Mouse (Mus musculus) embryonic facial prominence, embryonic 14.5 days (tissue): Measurements from ENCODE around the gene Ppp6r3. TPM values are rescaled to one million over a fixed set of nuclear protein-coding genes. Genes with fewer than 3 reads are reported as not detected.
"Not testable (repeated sequence)": the region's sequence is repeated elsewhere in the genome, so short reads cannot be mapped to it uniquely, and the experiment has no call there.

Source experiments
- ATAC-seq: fragments of 200-750 bp; cut with Nextera tagmentation; 2 replicates; pipeline ENCODE4 v1.8.0; 2017; ENCODE audit warnings: low read depth, moderate number of reproducible peaks, moderate TSS enrichment
- DNase-seq: peaks from one replicate; pipeline ENCODE4 v3.0.0-alpha.2; 2015; ENCODE audit warnings: low spot score
- H3K27ac ChIP-seq: fragments of 300-500 bp; sonication (generic); replicated peaks from 2 replicates; pipeline ENCODE4 v1.5.1; 2014; ENCODE audit warnings: low read depth, mild to moderate bottlenecking, low read length, moderate library complexity
- H3K27me3 ChIP-seq: fragments of 300-500 bp; sonication (generic); replicated peaks from 2 replicates; pipeline ENCODE4 v1.6.1; 2014; ENCODE audit warnings: low read length; ENCODE audit not compliant: control insufficient read depth, insufficient read depth
- H3K36me3 ChIP-seq: fragments of 300-500 bp; sonication (generic); 2 replicates; pipeline ENCODE4 v1.6.1; 2014; ENCODE audit warnings: low read length, mixed read lengths; ENCODE audit not compliant: control insufficient read depth, insufficient read depth
- H3K4me1 ChIP-seq: fragments of 300-500 bp; sonication (generic); 2 replicates; pipeline ENCODE4 v1.6.1; 2014; ENCODE audit warnings: antibody characterized with exemption, low read length; ENCODE audit not compliant: control insufficient read depth, insufficient read depth
- H3K4me2 ChIP-seq: fragments of 300-500 bp; sonication (generic); 2 replicates; pipeline ENCODE4 v1.6.1; 2014; ENCODE audit warnings: low read depth, mild to moderate bottlenecking, low read length, moderate library complexity, mixed read lengths
- H3K4me3 ChIP-seq: fragments of 300-500 bp; sonication (generic); 2 replicates; pipeline ENCODE4 v1.5.1; 2014; ENCODE audit warnings: low read depth, mild to moderate bottlenecking, low read length
- H3K9ac ChIP-seq: fragments of 300-500 bp; sonication (generic); 2 replicates; pipeline ENCODE4 v1.6.1; 2014; ENCODE audit warnings: low read depth, mild to moderate bottlenecking, low read length, moderate library complexity, mixed read lengths
- H3K9me3 ChIP-seq: fragments of 300-500 bp; sonication (generic); 2 replicates; pipeline ENCODE4 v1.6.1; 2016; ENCODE audit warnings: low read length; ENCODE audit not compliant: control insufficient read depth
- WGBS: fragments of 180-500 bp; shearing (Covaris S2); extraction: QIAGEN DNeasy Blood & Tissue Kit; methylation state at CpG from one replicate; pipeline ENCODE4 v1.1.7; 2014; 5-methylcytosine and 5-hydroxymethylcytosine counted together
- polyA plus RNA-seq: library from polyadenylated mRNA; unstranded; fragments of >200 nt; fragmentation: Nextera tagmentation; extraction: Ambion mirVana; gene quantifications from 2 replicates; pipeline ENCODE4 v1.2.1, GENCODE M21; 2014

Ppp6r3 gene
- polyA plus RNA-seq, 1 experiment from 2014 or later, result 55.5 TPM

DNA sequence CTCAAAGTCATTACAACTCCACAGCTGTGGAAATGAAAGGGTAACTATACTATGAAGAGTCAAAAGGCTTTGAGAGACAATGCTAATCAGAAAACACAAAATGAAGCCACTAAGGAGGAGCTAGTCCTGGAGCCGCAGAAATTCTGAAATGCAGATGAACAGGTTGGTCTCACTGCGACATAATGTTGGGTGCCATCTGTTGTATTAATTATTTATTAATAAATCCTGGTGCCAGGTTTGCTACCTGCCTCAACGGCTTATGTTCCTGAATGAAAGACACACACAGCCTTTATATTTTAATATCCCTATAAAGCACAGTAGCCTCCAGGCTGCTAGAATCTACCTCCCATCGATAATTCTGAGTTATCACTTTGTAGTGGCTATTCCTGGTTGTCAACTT is 33.0 kb downstream of the Ppp6r3 start:
- ATAC-seq, result no peak
- H3K4me2 ChIP-seq, result no peak overlapping the region

GRCm38 (mm10) chr19:3540997-3541396 is 34.6 kb downstream of the Ppp6r3 start:
- H3K4me1 ChIP-seq, result no peaks in the 10 kb centered on the region
- no peak overlapping the region for H3K4me3 ChIP-seq
- peaks cover 48% of the 10 kb centered on the region for H3K36me3 ChIP-seq
- H3K27me3 ChIP-seq, result no peaks in the 10 kb centered on the region
- no peaks in the 10 kb centered on the region for H3K9me3 ChIP-seq
- ATAC-seq (no peak), DNase-seq (no peak)
- WGBS, result 96% methylated on average over 5 of the region's 5 CpGs
- no peak overlapping the region for H3K27ac ChIP-seq
- H3K4me2 ChIP-seq, result no peak overlapping the region
- no peak overlapping the region for H3K9ac ChIP-seq

More for the DNA sequence above, 33.0 kb downstream of the Ppp6r3 start:
- Histone ChIP-seq H3K4me3 (no peak overlapping the region), H3K9ac (no peak overlapping the region), H3K27me3 (no peaks in the 10 kb centered on the region), H3K9me3 (no peaks in the 10 kb centered on the region), H3K36me3 (peaks cover 48% of the 10 kb centered on the region), H3K27ac (no peak overlapping the region), H3K4me1 (no peaks in the 10 kb centered on the region)
- 96% methylated on average over 4 of the region's 4 CpGs for WGBS
- no peak for DNase-seq

DNA sequence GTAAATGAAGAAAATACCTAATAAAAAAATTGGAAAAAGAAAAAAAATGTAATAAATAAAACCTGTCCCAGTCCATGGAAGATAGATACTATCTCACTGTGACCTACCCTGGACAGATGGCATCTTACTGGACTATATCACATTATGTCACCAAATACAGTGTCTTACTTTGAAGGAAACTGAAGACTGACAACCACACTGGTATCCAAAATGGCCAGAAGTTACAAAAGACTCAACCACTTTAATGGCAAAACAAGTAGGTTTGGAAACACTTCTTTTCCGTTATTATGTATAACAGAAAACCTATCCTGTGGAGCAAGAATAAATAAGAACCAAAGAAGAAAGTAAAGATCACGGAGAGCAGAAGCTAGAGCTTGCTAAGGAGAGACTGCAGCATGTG is 35.3 kb downstream of the Ppp6r3 start:
- H3K4me1 ChIP-seq, result no peaks in the 10 kb centered on the region
- H3K9ac ChIP-seq, result no peak overlapping the region
- no peak overlapping the region for H3K4me3 ChIP-seq
- DNase-seq, result no peak
- no peak overlapping the region for H3K4me2 ChIP-seq
- H3K9me3 ChIP-seq, result no peaks in the 10 kb centered on the region
- WGBS, result 91% methylated on average over 2 of the region's 2 CpGs
- no peak for ATAC-seq
- H3K27ac ChIP-seq, result no peak overlapping the region
- H3K36me3 ChIP-seq, result peaks cover 48% of the 10 kb centered on the region
- H3K27me3 ChIP-seq, result no peaks in the 10 kb centered on the region

DNA sequence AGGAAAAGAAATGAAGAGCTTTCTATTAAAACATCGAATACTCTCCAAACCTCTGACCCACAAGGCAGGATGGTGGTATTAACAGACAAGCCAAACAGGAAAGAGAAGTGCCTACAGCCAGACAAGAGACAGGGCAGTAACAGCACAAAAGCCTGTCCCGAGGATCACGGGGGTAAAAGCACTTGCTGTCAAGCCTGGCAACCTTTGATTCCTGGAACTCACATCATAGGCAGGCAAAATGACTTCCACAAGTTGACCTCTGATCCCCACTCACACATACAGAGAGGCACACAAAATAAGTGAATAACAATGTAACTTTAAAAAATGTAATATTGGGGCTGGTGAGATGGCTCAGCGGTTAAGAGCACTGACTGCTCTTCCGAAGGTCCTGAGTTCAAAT is 36.1 kb downstream of the Ppp6r3 start:
- no peaks in the 10 kb centered on the region for H3K9me3 ChIP-seq
- H3K36me3 ChIP-seq, result peaks cover 48% of the 10 kb centered on the region
- H3K4me2 ChIP-seq, result no peak overlapping the region
- no peaks in the 10 kb centered on the region for H3K4me1 ChIP-seq
- H3K27me3 ChIP-seq, result no peaks in the 10 kb centered on the region
- DNase-seq (no peak), ATAC-seq (no peak)
- no peak overlapping the region for H3K4me3 ChIP-seq
- no peak overlapping the region for H3K27ac ChIP-seq
- no peak overlapping the region for H3K9ac ChIP-seq
- 79% methylated on average over 5 of the region's 5 CpGs for WGBS

DNA sequence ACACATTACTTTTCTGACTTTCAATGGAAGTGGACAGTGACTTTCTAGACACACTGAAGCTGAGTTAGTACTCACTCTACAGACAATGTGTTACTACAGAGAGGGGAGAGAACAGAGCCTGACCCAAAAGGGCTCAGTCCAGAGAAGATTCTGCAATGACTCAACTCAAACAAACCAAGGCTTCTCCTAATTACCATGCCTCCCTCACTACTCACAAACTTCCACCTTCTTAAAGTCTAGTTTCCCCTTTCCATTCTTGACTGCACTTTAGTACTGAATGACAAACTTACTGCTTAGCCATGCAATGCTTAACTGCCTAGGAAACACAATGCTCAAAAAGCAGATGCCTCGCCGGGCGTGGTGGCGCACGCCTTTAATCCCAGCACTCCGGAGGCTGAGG is 37.9 kb downstream of the Ppp6r3 start:
- no peak overlapping the region for H3K4me3 ChIP-seq
- H3K4me2 ChIP-seq, result no peak overlapping the region
- H3K27ac ChIP-seq, result no peak overlapping the region
- ATAC-seq (no peak), DNase-seq (no peak)
- no peaks in the 10 kb centered on the region for H3K9me3 ChIP-seq
- no peaks in the 10 kb centered on the region for H3K27me3 ChIP-seq
- H3K4me1 ChIP-seq, result no peaks in the 10 kb centered on the region
- WGBS, result 98% methylated on average over 6 of the region's 6 CpGs
- H3K36me3 ChIP-seq, result peaks cover 35% of the 10 kb centered on the region
- no peak overlapping the region for H3K9ac ChIP-seq

DNA sequence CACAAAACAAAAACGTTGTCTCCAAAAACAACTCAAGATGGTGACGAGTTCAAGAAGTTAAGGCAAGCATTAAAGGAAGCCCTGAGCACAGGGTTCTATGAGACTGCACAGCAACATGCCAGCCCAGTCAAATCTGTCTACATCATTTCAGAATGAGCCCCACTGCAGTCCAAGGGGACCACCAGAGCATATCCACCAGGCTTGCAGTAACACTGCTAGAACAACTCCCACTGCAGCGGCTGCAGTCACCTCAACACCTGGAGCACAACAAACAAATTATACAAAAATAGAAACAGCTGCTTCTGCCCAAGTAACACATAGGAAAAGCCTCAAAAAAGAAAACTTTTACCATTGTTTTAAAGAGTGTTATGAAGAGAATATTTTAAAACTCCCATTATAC is 40.6 kb downstream of the Ppp6r3 start:
- Histone ChIP-seq H3K9me3 (no peaks in the 10 kb centered on the region), H3K27me3 (no peaks in the 10 kb centered on the region), H3K4me1 (no peaks in the 10 kb centered on the region), H3K36me3 (peaks cover 17% of the 10 kb centered on the region; the same call in 1 of the 2 replicates), H3K9ac (no peak overlapping the region), H3K27ac (no peak overlapping the region), H3K4me2 (no peak overlapping the region), H3K4me3 (no peak overlapping the region)
- WGBS, result 69% methylated on average over 3 of the region's 3 CpGs
- ATAC-seq, result no peak
- DNase-seq, result no peak

- not testable (repeated sequence) for H3K36me3 ChIP-seq, H3K4me1 ChIP-seq, DNase-seq, H3K27me3 ChIP-seq, H3K4me3 ChIP-seq, H3K27ac ChIP-seq, ATAC-seq, H3K9me3 ChIP-seq, H3K4me2 ChIP-seq, H3K9ac ChIP-seq
- 83% methylated on average over 12 of the region's 12 CpGs for WGBS
Measured at GRCm38 (mm10) chr19:3533266-3533966, 42.1 kb downstream of the Ppp6r3 start.

GRCm38 (mm10) chr19:3532717-3533260 is 42.8 kb downstream of the Ppp6r3 start:
- Histone ChIP-seq H3K36me3 (0 out of 2 replicates have a peak, but pooled peaks cover 4% of the 10 kb centered on the region), H3K4me2 (no peak overlapping the region), H3K27me3 (no peaks in the 10 kb centered on the region), H3K9me3 (no peaks in the 10 kb centered on the region), H3K9ac (no peak overlapping the region), H3K4me3 (no peak overlapping the region), H3K4me1 (no peaks in the 10 kb centered on the region), H3K27ac (no peak overlapping the region)
- 94% methylated on average over 14 of the region's 14 CpGs for WGBS
- no peak for DNase-seq
- no peak for ATAC-seq

DNA sequence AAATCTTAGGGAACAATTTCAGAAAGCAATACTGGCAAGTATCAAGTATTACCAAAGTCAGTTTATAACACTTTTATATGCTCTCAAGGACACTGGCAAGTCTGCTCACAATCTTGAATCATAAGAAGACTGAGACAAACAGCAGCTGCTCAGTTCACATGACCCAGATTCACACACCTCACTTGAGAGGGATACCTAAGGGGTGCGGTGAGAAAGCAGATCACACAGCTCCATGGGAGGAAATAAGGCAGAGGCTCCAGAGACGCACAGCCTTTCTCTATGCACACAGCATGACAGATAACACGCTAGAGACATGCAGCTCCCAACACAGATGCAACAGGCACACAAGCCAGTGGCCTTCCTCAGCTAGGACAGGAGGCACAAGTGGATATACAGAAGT is 45.8 kb downstream of the Ppp6r3 start:
- no peak overlapping the region for H3K9ac ChIP-seq
- WGBS, result 92% methylated on average over 3 of the region's 3 CpGs

More for the DNA sequence above, 45.8 kb downstream of the Ppp6r3 start:
- DNase-seq (no peak), ATAC-seq (no peak)
- no peaks in the 10 kb centered on the region for H3K27me3 ChIP-seq
- H3K36me3 ChIP-seq, result peaks cover 20% of the 10 kb centered on the region
- H3K4me2 ChIP-seq, result no peak overlapping the region
- no peaks in the 10 kb centered on the region for H3K4me1 ChIP-seq
- H3K27ac ChIP-seq, result no peak overlapping the region
- no peak overlapping the region for H3K4me3 ChIP-seq
- no peaks in the 10 kb centered on the region for H3K9me3 ChIP-seq
